Mouse (Mus musculus) T-helper 2 cell (primary cell): ENCODE measurements around the gene Gm49361.
"Not testable (repeated sequence)": the region's sequence is repeated elsewhere in the genome, so short reads cannot be mapped to it uniquely, and the experiment has no call there.

ENCODE experiments used
- in situ Hi-C: fragments of 300-600 bp; cut with MboI, MseI; formaldehyde crosslinking; loops from one replicate; pipeline ENCODE4 v1.15.1; 2025; ENCODE audit warnings: high pct_unique_total_duplicates

Gene Gm49361

DNA sequence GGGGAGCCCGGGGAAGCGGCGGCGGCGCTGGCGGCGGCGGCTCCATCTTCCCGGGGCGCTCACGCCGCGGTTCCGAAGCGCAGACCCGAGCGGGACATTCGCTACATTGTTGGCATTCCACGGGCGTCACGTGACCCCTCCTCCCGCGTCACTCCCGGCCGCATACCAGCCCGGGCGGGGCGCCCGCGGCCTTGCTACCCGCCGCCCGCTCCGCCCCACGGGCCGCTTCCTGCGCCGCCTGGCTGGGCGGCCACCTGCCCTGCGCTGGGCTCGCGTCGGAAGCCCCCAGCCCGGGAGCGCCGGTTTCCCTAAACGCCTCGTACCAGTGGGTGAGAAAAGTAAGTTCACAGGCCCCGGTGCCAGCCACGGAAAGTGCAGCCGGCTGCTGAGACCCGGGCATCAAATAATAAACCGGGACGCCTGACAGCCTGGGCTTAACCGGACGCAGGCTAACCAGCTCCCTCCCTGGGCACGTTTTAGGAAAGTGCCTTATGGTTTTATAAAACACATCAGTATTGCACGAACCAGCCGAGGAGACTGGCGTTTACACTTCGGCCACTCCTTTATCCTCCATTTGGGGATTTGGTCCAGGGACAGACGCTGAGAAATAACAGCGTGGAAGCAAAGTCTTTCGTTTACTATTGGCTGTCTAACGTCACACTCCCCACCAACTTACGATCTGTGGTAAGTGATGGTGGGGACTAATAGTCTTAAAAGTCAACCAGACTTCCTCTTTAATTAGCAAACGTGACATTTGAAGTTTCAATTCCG lies at the start of gene Gm49361:
Gene Gm49361, minus strand, starts transcription at position 103 of the 771 bp plus-strand sequence.
- in situ Hi-C loops: no loop called here

DNA sequence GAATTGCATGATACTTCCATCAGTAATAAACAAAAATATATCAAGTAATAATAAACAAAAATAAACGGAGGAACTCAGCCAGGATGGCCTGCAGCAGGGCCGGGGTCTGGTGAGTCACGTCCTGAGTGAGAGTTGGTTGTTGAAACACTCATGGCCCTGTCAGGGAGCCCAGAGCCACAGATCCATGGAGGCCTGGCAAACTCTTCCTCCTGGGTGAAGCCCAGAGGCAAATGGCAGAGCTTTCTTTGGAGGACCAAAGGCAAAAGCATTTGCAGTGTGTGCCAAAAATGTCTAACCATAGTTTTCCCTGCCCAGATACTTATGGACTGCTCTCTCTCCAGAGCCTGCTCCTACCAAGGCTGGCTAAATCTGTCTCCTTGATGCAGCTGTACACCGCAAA lies 45.3 kb upstream of the Gm49361 start:
- in situ Hi-C loops: no loop called here

DNA sequence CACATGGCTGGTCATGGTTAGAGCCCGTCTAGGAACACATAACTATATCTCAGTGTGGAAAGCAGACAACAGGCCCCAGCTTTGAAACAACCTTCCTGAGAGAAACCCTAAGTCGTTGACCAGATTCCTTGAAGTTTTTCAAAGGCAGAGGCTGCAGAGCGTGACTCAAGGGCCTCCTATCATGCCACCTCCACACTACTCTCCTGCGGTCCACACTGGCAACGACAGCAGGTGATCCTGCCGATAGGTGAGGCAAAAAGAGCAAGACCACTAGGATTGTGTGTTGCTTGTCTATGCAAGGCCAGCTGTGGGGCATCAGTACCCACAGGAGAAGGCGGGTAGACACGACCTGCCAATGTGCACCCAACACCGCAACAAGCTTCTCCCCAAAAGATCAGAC lies 43.9 kb upstream of the Gm49361 start:
- in situ Hi-C loops: no loop called here

DNA sequence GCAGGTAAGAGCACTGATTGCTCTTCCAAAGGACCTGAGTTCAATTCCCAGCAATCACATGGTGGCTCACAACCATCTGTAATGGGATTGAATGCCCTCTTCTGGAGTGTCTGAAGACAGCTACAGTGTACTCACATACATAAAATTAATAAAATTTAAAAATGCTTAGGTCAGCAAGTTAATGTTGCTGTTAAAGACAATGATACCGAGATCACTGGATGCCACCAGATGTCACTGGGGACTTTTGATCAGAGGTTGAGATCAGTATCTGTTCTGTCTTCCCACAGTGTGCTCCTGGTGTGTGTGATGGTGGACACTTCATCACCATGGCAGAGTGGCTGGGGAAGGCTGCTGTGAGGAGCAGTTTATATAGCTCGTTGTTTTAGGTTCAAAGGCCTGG lies 43.4 kb upstream of the Gm49361 start:
- in situ Hi-C loops: no loop called here

DNA sequence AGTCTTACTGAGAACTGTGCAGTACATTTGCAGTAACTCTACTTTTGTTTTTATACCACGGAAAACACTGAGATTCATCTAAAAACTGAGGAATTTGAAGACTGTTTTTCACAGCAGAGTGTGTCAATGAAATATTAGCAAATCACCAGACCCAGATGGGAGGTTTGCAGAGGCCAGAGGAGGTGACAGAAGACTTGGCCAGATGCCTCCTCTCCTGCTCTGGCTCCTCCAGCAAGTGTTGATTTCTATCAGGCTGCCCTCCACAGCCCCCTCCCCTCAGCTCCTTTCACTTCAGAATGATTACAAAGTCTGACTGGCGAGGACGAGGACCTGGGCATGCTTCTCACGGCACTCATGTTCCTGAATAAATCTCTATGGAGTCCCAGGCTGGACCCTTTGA lies 41.5 kb upstream of the Gm49361 start:
- in situ Hi-C loops: no loop called here

DNA sequence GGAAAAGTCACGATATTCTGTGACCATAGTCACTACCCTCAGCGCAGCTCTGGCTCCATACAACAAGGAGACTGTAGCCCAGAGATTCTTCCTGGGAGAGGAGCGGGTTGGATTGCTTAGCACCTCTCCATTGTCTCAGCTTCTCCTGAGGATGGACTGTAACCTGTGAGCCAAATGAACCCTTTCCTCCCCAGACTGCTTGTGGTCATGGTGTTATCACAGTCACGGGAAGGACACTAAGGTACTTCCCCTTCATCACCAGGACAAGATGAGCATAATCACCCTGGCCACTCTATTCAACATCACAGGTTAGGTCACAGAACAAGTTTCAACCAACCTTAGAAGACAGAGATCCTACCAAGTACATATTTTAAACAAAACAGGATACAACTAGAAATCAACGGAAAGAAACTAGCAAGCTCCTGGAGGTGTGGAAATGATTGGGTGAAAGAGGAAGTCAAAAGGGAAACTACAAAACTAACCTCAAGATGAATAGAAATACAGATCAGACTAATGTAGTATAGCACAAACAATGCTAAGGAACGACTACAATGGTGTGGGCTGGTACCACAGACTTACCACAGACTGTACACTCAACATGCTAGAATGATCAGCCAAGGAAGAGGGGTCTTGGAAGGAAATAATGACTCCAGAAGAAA lies 26.4 kb upstream of the Gm49361 start:
- in situ Hi-C loops: no loop called here

DNA sequence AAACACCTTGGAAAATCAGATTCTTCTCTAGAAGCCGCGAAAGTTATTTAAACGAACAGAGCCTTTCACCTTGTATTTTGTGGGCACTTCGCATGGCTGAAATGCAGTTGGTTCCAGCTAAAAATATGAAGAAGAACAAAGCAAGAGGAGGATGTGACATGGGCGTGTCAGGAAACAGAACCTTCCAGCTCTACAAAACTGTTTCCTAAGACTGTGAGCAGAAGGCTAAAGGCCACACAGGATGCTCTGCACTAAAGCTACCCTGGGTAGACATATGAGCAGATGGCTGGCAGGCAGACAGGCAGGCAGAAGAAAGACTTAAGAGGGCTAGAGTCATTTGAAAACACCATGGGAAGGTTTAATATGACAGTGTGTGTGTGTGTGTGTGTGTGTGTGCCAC lies 23.2 kb upstream of the Gm49361 start:
- in situ Hi-C loops: loop anchor here (10.0 kb wide), 1 partner anchor 1316 kb away; no protein-coding TSS in a partner anchor

DNA sequence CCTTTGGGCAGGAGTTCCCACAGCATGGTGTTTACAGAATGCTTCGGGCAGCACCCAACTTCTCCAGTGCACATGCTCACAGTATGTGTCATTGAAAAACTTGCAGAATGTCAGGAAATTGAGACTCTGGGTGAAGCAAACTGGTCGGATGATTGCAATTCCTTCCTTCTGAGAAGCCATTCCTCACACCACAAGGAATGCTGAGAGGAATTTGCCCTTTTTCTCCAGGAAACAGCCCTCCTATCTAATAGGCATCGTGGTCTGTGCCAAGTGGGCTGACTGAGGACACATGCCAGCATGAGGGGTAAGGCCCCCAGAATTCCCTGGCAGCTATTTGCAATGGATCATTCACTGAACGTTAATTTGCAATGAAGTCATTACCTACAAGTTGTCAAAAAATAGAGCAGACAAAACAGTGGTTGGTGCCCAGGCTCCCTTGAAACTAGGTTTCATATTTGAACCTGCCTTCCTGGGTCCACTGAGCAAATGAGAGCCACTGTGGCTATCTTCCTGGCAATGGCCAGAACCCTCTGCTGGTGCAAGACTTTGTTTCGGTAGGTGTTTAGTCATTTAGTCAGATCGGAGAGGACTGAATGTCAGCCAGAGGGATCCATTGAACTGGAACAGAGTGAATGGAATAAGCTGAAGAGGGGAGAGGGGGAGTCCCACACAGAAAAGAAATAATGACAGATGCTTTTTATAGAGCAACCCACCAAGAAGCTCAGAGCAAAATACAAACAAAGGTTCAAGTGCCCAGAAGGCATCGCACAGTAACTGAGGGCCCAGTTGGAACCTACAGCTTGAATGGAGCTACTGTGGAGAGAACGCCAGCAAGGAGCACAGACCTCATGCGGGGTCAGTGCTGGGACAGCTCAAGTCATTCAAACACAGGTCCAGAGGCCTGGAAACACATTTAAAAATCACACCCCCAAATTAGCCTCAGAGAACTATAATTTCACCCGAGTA lies 14.8 kb upstream of the Gm49361 start:
- in situ Hi-C loops: loop anchor here (10.0 kb wide), 1 partner anchor 1324 kb away; no protein-coding TSS in a partner anchor

DNA sequence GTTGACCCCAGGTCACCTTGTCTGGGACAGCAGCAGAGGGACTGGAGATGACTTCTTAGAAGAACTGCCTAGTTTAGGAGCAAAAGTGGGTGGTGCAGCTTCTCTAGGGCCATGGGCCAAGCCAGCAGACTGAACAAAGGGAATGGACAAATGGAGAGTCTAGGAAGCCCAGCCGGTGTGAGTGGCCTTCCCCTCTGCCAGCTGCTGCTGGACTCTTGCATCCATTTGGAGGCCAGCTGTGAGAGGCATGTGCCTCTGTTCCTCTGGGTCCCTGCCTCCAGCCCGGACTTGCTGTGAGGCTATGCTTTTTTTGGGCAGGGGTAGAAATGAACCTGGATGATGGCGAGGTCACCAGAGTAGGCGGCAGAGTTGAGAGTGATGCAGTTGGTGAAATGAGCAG lies 12.3 kb upstream of the Gm49361 start, which contains the start of gene Lats2:
Gene Lats2, minus strand, starts transcription at position 152 of the 400 bp plus-strand sequence.
- in situ Hi-C loops: no loop called here

DNA sequence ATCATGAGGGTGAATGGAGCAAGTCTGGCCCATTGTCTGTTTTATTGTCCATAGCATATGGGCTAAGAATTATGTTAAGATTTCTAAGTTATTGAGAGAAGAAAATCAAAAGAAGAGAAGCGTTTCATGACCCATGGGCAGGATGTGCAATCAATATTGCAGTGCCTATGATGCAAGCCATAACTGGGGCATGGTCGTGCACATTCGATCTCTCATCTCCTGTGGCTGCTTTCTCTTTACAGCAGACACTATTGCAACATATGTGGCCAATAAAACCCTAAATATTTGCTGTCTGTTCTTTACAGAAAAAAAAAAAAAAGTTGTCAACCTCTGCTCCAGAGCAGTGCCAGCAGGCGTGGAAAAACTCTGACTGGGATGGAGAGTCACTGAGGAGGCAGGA lies 10.2 kb upstream of the Gm49361 start:
- in situ Hi-C loops: no loop called here

DNA sequence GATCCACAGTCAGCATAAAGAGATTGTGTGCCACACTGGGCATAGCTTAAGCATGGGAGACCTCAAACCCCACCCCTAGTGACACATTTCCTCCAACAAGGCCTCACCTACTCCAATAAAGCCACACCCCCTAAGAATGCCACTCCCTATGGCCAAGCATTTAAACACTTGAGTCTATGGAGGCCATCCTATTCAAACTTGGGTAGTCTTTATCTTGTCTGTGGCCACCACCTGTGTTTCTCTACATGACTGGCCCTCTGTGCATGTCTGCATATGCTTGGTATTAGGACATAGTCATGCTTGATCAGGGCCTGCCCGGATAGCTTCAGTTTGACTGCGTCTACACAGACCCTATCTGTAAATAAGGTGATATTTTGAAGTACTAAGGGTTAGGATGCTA lies 9.8 kb upstream of the Gm49361 start:
- in situ Hi-C loops: no loop called here

DNA sequence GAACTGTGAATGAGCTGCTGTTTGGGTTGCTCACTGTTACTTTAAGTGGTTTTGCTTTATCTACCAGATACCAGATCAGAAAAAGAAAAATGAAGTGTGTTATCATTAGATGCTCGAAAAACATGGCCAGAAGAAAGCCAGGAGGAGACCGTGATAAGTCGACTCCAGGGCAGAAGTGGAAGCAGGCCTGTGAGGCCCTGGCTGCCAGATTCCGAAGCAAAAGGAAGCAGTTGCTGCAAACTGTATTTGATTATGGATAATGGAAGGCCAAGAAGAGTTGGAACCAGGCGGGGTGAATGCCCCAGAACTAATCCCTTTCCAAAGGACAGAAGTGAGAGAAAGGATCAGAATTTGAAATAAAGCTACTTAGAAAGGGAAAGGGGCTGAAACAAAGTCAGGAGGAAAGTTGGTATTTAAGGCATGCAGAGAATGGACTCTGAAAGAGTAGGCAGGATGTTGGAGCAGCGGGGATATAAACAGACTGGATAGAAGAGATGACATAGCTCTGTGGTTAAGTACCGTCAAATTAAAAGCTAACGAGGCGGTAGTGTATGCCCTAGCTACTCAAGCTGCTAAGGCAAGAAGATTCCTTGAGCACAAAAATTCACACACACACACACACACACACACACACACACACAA lies 7.6 kb upstream of the Gm49361 start:
- in situ Hi-C loops: no loop called here

DNA sequence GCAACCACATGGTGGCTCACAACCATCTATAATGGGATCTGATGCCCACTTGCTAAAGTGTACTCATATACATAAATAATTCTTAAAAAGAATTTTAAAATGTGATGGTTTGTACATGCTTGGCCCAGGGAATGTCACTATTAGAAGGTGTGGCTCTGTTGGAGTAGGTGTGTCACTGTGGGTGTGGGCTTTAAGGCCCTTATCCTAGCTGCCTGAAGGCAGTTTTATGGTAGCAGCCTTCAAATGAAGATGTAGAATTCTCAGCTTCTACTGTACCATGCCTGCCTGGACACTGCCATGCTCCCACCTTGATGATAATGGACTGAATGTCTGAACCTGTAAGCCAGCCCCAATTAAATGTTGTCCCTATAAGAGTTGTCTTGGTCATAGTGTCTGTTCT lies 5.1 kb upstream of the Gm49361 start:
- in situ Hi-C loops: not testable (repeated sequence)

DNA sequence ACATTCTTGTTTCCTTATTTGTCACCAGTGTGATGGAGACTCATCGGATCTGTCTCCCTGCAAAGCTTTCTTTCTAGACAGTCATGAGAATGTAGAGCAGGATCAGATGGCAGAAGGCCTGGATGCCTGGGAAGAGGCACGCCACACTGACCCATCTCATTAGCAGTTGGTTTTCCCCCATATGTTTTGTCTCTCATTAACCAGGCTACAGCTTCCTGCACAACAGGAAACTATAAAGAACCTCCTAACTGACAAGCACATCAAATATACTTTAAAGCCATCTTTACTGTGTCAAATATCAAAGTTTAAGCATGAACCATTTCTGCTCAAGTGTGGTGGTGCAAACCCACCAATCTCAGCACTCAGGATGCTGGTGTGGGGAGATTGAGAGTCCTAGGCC lies 3.6 kb upstream of the Gm49361 start:
- in situ Hi-C loops: no loop called here

DNA sequence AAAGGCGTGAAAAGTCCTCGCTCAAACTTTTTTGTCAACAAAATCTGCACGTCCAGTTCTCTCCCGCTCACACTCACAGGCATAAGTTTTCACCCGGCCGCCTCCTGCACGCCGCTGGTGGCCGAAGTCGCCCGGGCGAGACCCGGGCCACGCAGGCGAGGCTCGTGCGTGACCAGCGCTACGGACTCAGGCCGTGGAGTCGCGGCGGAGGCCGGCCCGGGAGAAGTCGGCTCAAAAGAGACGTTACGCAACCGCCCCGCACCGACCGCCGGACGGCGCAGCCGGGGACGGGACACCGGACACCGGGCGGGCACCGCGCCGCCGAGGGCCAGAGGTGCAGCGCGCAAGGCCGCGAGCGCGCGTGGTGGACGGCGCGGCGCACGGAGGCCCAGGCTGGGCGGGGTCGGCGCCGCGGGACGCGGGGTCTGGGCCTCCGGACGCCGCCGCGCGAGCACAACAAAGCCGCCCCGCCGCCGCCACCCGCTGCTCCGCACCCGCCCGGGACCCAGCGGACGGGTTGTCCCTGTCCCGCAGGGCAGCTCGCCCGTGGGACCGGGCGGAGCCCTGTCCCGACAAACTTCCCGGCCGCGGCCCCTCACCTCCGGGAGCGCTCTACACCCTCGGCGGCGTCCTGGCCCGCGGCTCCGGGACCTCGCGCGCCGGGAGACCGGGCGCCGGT lies 473 bp downstream of the Gm49361 start:
- in situ Hi-C loops: no loop called here

DNA sequence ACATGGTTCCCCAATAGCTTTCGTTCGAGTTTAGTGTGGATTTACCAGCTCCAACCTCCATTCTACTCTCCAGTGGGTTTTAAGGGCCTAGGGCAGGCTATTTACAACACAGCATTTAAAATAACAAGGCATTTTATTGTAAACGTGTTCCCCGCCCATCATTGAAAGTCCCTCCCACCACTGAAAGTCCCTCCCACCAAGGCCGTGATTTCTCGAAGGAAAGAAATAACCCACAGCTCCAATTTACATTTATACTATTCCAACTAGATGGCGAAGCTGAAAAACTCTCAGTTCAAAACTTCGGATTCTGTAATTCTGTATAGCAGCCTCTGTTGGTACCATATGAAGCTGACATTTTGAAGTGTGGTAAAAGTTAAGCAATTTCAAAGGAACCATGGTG lies 1.4 kb downstream of the Gm49361 start:
- in situ Hi-C loops: no loop called here

DNA sequence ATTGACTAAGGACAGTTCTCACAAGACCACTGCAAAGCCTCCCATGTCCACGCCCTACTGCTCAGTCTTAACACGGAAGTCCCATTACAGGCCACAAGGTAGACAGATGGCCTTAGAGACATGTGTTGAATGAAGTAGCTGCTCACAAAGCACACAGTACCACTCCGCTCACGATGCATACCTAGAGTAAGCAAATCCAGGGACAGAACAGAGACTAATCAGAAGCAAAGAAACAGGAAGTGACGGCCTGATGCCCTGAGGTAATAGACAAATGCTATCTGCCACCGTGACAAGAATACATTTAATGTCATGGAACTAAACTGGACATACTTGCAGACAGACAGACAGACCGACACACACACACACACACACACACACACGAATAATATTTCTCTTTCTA lies 5.3 kb downstream of the Gm49361 start:
- in situ Hi-C loops: no loop called here

DNA sequence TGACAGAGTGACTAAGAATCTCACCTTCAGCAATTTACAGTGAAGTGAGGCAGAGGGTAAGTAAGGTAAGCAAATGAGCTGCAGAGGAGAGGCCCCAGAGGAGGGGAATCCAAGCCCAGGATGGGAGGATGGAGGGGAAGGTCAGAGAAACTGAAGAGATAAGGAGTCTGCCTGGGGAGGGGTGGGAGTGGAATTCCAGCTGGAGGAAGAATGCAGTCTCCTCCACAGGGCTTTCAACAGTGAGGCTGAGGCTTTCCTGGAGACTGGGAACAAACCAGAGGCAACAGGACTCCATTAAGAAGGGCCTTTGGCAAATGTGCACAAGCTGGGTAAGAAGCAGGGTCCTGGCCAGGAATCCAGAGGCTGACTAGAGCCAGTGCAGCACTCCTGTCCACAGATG lies 8.8 kb downstream of the Gm49361 start:
- in situ Hi-C loops: no loop called here

DNA sequence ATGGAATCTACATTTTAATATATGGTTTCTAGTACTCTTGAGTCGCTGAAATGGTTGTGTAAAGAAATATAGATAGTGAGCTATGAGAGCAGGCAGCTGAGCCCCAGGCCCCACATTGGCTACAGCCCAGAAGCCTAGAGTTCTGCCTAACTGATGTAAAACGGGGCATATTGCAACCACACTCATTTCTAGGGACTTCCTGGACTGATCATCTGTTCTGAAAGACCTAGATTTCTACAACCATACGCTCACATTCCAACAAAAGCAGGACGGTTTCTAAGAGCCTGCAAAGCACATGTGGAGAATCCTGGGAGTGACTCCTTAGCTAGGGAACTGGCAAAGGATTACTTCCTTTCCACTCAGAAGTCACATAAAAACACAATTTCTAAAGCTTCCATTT lies 9.8 kb downstream of the Gm49361 start:
- in situ Hi-C loops: no loop called here

DNA sequence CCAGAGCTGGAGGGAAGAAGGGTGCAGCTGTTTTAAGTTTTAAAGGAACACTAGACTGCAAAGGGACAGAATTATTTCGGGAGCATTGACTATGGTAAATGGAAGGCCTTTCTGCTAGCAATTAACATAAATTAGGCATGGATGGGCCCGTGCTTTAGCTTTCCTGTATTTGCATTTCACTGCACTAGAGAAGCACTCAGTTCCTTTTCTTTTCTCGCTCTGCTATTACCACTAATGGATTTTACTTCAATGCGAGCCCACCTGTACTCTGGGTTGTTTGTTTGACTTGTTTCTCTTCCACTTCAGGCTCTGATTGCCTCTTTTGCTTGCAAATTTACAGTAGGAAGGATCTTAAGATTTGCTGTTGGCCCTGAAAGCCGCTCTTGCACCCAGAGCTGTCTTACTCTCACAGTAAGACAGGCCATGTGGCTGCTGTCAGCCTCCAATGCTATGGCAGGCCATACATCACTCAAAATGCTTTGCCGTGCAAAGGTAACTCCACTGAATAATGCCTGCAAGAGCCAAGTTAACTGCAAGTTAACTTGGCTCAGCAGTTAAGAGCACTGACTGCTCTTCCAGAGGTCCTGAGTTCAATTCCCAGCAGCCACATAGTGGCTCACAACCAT lies 13.1 kb downstream of the Gm49361 start:
- in situ Hi-C loops: no loop called here

DNA sequence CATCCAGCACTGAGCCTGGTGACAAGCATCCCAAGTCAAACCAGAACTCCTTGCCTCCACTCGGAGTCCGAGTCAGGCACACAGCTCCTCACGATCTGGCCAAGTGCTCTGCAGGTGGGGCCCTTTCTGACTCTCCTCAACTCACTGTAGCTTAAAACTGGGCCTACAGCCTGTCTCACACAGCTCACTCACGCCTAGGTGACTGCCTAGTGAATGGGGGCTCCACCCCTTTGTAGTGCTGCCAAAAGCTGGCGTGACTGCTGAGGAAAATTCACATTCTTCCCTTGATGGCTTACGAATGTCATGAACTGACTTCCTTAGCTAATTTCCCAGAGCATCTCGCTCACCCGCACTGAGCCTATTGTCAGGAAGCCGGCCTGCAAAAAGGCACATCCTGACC lies 15.4 kb downstream of the Gm49361 start:
- in situ Hi-C loops: no loop called here
